Mouse (Mus musculus) urinary bladder, postnatal 4 days (tissue): ENCODE measurements around the gene Ppih.

Source experiments
- DNase-seq, 2 experiments: peaks; one replicate each; pipeline ENCODE4 v3.0.0; 2021 to 2022; ENCODE audit warnings: low spot score in 2 of 2

Gene Ppih

GRCm38 (mm10) chr4:119320131-119320830 lies at the start of gene Ppih:
Ppih (minus strand) TSS chr4:119320546.
- peak; percentile 93 to 94 for DNase-seq

- DNase-seq: no peak
Observed at GRCm38 (mm10) chr4:119369460-119369859, 49.1 kb upstream of the Ppih start.

GRCm38 (mm10) chr4:119366758-119367526 lies 46.6 kb upstream of the Ppih start:
- DNase-seq: no peak

- no peak for DNase-seq
Observed at GRCm38 (mm10) chr4:119362231-119362630, 41.9 kb upstream of the Ppih start.

- DNase-seq: no peak
Observed at GRCm38 (mm10) chr4:119359196-119359971, 39.0 kb upstream of the Ppih start.

GRCm38 (mm10) chr4:119345508-119345907 lies 25.2 kb upstream of the Ppih start:
- no peak for DNase-seq

GRCm38 (mm10) chr4:119338861-119339361 lies 18.6 kb upstream of the Ppih start:
- peak in 1 of 2 experiments; percentile 64 for DNase-seq

- DNase-seq: no peak
Observed at GRCm38 (mm10) chr4:119338422-119338821, 18.1 kb upstream of the Ppih start.

GRCm38 (mm10) chr4:119333487-119333886 lies 13.1 kb upstream of the Ppih start:
- DNase-seq: no peak

- no peak for DNase-seq
Observed at GRCm38 (mm10) chr4:119320896-119321550, 677 bp upstream of the Ppih start.

GRCm38 (mm10) chr4:119313756-119314155 lies 6.6 kb downstream of the Ppih start:
- no peak for DNase-seq

- no peak for DNase-seq
Observed at GRCm38 (mm10) chr4:119305418-119305817, 14.9 kb downstream of the Ppih start.

GRCm38 (mm10) chr4:119303291-119303690 lies 17.1 kb downstream of the Ppih start:
- no peak for DNase-seq

- no peak for DNase-seq
Observed at GRCm38 (mm10) chr4:119301777-119302176, 18.6 kb downstream of the Ppih start.

- no peak for DNase-seq
Observed at GRCm38 (mm10) chr4:119300761-119301160, 19.6 kb downstream of the Ppih start.

GRCm38 (mm10) chr4:119297361-119297760 lies 23.0 kb downstream of the Ppih start:
- no peak for DNase-seq

GRCm38 (mm10) chr4:119295134-119295453 lies 25.3 kb downstream of the Ppih start:
- no peak for DNase-seq

- DNase-seq: peak; percentile 99 to 100
Observed at GRCm38 (mm10) chr4:119294415-119295133, 25.8 kb downstream of the Ppih start, which contains the start of gene Ybx1. Ybx1 (minus strand) TSS chr4:119294604.

- peak in 1 of 2 experiments; percentile 20 for DNase-seq
Observed at GRCm38 (mm10) chr4:119293574-119294258, 26.6 kb downstream of the Ppih start.
